Mouse (Mus musculus) left cerebral cortex, postnatal 36 days (tissue): ENCODE data around the gene Ppp1cc. TPM values are rescaled to one million over a fixed set of nuclear protein-coding genes. Genes with fewer than 3 reads are reported as not detected.

Source experiments
- DNase-seq, 2 experiments: peaks; one replicate each; pipeline ENCODE4 v3.0.0; 2021 to 2022; ENCODE audit warnings: low spot score in 2 of 2, mixed read lengths in 1 of 2
- intact Hi-C: fragments of 180-260 bp; cut with DNase I; formaldehyde crosslinking; loops from one replicate; pipeline ENCODE4 v1.15.1; 2025
- total RNA-seq, 2 experiments: library from RNA; stranded (reverse); gene quantifications; 2 replicates each; pipeline ENCODE4 v1.2.3; 2021

Gene Ppp1cc
- total RNA-seq = 100 to 1,000 TPM; 154 to 200 TPM

- DNase-seq = peak; percentile 87 to 89
- intact Hi-C loops = no loop called here
Observed at GRCm38 (mm10) chr5:122157827-122158381, at the start of gene Ppp1cc. Gene Ppp1cc (plus strand): TSS chr5:122158278.

- intact Hi-C loops = no loop called here
- DNase-seq = no peak
Observed at GRCm38 (mm10) chr5:122109325-122110060, 48.6 kb upstream of the Ppp1cc start.

GRCm38 (mm10) chr5:122110625-122111024 lies 47.5 kb upstream of the Ppp1cc start:
- intact Hi-C loops = no loop called here
- no peak for DNase-seq

- intact Hi-C loops = no loop called here
Observed at GRCm38 (mm10) chr5:122111091-122111932, 46.8 kb upstream of the Ppp1cc start.

GRCm38 (mm10) chr5:122111933-122112248 lies 46.2 kb upstream of the Ppp1cc start:
- no peak for DNase-seq
- intact Hi-C loops = no loop called here

More at GRCm38 (mm10) chr5:122111091-122111932, 46.8 kb upstream of the Ppp1cc start:
- no peak for DNase-seq

- intact Hi-C loops = no loop called here
- DNase-seq = no peak
Observed at GRCm38 (mm10) chr5:122113450-122113849, 44.6 kb upstream of the Ppp1cc start.

DNA sequence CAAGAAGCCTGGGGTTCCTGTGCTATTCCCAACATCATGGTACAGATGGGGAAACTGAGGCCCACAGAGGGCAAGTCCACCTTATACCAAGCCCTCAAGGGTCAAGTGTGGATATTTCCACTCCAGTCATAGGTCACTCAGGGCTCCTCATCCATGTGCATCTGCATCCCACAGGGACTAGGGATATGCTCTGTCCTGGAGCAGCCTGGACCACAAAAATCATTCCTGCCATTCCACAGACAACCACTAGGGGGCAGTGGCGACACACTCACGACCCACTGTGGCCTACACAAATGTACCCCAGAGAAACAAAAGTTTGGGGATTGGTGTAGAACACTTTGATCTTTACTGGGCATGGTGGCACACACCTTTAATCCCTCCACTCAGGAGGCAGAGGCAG lies 43.9 kb upstream of the Ppp1cc start:
- DNase-seq = peak in 1 of 2 experiments; percentile 58
- intact Hi-C loops = no loop called here

- intact Hi-C loops = no loop called here
- DNase-seq = no peak
Observed at GRCm38 (mm10) chr5:122115266-122115763, 42.8 kb upstream of the Ppp1cc start.

GRCm38 (mm10) chr5:122116243-122116642 lies 41.8 kb upstream of the Ppp1cc start:
- DNase-seq = no peak
- intact Hi-C loops = no loop called here

GRCm38 (mm10) chr5:122125211-122125760 lies 32.8 kb upstream of the Ppp1cc start:
- intact Hi-C loops = no loop called here

GRCm38 (mm10) chr5:122129068-122129655 lies 28.9 kb upstream of the Ppp1cc start:
- intact Hi-C loops = loop anchor here (1.0 kb wide), 1 partner anchor 139 kb away; no protein-coding TSS in a partner anchor
- peak; percentile 39 to 65 for DNase-seq

More at GRCm38 (mm10) chr5:122125211-122125760, 32.8 kb upstream of the Ppp1cc start:
- DNase-seq = no peak

DNA sequence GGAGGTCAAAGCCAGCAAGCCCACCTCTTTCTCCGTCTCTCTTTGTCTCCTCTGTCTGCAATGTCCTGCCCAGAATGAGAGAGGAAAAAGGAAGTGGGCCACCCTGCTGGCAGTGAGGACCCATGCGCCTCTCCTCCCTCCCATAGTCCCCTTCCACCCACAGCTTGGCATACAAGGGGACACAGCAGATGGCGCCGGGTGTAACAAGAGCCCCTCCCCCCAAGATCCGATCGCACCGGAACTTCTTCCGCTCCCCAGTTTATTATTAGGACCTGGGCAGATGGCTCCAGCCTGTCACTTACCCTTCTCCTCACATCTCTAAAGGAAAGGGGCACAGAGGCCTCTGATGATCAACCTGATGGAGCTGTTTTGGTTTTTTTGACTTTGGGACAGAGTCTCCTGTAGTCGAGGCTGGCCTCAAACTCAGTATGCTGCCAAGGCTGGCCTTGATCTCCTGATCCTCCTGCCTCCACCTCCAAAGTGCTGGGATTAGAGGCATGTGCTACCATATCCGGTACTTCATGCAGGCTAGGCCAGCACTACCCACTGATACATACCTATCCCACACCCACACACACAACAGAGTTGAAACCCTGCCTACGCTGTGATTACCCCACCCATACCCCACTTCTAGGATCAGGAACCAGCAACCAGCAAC lies 27.6 kb upstream of the Ppp1cc start:
- intact Hi-C loops = loop anchor here (2.0 to 5.0 kb wide), 3 partner anchors 37 to 212 kb away; no protein-coding TSS in a partner anchor
- no peak for DNase-seq

DNA sequence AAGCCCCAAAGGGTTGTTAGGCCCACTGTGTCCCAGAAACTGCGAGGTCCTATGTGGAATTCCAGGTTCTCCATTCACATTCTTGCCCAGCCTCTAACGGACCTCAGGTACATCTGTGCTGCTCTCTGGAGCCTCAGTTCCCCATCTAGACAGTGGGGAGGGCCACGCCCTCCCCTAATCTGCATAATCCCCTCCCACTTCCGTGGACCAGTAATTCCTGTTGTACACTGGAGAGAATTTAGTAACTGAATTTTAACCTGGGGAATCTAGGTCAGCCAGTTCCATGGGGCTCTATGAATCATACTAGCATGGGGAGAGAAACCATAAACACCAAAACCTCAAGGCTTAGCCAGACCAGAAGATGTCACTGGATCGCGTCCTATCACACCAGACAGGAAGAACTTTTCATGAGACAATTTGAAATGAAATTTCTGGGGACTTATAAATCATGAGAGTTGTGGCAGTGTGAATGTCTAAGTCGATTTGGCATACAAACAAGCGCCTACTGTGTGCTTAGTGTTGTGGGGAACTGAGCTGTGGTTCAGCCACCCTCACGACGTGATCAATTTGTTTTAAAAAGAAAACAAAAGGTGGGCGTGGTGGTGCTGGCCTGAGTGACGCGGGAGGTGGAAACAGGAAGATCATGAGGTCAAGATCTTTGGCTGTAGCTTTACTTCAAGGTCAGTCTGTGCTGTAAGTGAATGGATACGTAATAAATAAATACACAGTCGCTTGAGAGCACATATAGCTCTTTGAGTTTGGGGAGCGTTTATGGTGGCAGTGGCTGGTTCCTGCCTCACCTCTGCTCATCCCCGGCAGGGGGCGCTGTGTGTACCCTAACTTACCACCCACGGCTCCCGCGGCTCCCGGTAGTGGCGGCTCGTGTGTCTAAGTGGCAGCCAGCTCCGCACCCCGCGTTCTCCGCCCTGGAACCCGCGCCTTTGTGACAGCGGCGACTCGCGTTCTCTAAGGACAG lies 26.7 kb upstream of the Ppp1cc start:
- DNase-seq = peak; percentile 82 to 86

GRCm38 (mm10) chr5:122132167-122133049 lies 25.7 kb upstream of the Ppp1cc start:
- intact Hi-C loops = loop anchor here (5.0 kb wide), 2 partner anchors 35 to 210 kb away; no protein-coding TSS in a partner anchor
- no peak for DNase-seq

More for the DNA sequence above, 26.7 kb upstream of the Ppp1cc start:
- intact Hi-C loops = loop anchor here (2.0 to 5.0 kb wide), 3 partner anchors 36 to 211 kb away; no protein-coding TSS in a partner anchor

DNA sequence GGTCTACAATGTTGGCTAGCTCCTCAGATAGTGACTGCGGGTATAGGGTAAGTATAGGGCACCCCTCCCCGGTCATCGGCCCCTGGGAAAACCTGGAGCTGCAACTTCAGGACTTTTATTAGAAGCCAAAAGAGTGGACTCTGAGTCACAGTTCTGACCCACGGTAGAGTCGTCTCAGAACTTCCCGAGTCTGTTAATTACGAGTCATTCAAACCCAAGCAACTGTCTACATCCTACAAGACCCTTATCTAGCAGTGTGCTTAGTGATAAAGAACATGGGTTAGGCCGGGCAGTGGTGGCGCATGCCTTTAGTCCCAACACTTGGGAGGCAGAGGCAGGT lies 25.1 kb upstream of the Ppp1cc start:
- DNase-seq = no peak
- intact Hi-C loops = loop anchor here (5.0 kb wide), 2 partner anchors 34 to 209 kb away; no protein-coding TSS in a partner anchor

GRCm38 (mm10) chr5:122134395-122135289 lies 23.4 kb upstream of the Ppp1cc start:
- intact Hi-C loops = loop anchor here (5.0 kb wide), 2 partner anchors 33 to 208 kb away; no protein-coding TSS in a partner anchor

More at GRCm38 (mm10) chr5:122134395-122135289, 23.4 kb upstream of the Ppp1cc start:
- no peak for DNase-seq
